Mouse (Mus musculus): ENCODE results near the gene Dhx57. TPM values are rescaled to one million over a fixed set of nuclear protein-coding genes. Genes with fewer than 3 reads are reported as not detected.
"Not testable (repeated sequence)": the region's sequence is repeated elsewhere in the genome, so short reads cannot be mapped to it uniquely, and the experiment has no call there.

The Dhx57 gene
- 10 to 100 TPM; 20.9 to 22.0 TPM for total RNA-seq (2021)
- long read RNA-seq, experiment 1, full-length matches to known transcripts, result 2 of 13 reads
- long read RNA-seq, experiment 1, partial matches to known transcripts, result 8 of 13 reads
- long read RNA-seq, experiment 1, other reads (novel, unspliced or antisense), result 3 of 13 reads
- long read RNA-seq, experiment 2, full-length matches to known transcripts, result 6 of 21 reads
- long read RNA-seq, experiment 2, partial matches to known transcripts, result 9 of 21 reads
- long read RNA-seq, experiment 2, other reads (novel, unspliced or antisense), result 6 of 21 reads

- DNase-seq (ENCODE audit: low spot score in 2 of 2), result peak; percentile 97 to 99
Observed at GRCm38 (mm10) chr17:80290074-80290657, at the start of gene Dhx57, which contains the start of gene Morn2. TSS of gene Dhx57 (minus strand) at chr17:80290476. TSS of gene Morn2 (plus strand) at chr17:80290203.

DNA sequence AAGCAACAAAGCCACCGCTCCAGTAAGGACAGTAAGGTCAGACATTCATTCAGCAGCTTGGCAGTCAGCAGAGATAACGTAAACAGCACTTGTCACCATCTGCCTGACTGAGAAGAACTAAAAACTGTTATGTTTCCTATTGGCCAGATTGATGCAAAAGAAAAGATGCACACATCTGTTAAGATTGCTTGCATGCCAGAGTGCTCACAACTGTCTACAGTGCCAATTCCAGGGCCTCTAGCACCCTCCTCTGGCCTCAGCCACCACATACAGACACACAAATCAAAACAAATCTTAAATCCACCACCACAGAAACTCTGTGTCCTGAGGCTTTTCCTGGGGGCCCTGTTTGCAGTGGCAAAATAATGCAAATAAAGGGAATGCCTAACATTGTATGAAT, 42.1 kb upstream of the Dhx57 start:
- no peak for DNase-seq (ENCODE audit: low spot score in 2 of 2)

DNA sequence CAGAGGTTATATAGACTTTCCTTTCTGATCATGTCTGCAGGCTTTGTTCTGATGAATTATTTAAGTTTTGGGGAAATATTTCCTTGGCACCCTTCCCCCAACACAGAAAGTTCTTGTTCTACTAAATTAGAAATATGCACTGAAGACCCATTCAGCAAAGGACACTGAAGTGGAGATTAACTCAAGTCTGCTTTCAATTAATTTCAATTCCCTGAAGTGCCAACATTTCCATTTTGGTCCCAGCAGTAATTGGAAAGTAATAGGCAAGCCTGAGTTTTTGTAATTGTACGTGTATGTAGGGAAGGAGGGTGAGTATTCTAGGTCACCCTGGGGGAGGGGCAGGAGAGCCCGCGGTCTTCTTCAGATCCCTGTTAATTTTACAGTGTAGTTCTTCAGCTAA, 36.2 kb upstream of the Dhx57 start:
- no peak for DNase-seq (ENCODE audit: low spot score in 2 of 2)

DNA sequence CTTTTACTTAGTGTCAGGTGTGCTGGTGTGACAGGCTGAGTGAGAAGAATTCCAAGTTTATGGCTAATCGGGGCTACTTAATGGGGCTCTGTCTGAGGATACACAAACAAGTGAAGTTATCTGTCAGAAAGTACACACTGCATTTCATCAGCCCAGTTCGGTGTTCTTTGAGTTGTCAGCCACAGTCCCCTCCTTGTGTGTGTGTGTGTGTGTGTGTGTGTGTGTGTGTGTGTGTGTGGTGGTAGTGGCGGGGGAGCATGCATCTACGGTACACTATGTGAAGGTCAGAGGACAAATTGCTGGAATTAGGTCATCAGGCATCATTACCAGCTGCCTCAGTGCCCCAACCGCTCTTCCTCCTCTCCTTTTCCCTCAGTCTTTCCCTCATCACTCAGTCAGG, 35.2 kb upstream of the Dhx57 start:
- no peak for DNase-seq (ENCODE audit: low spot score in 2 of 2)

DNA sequence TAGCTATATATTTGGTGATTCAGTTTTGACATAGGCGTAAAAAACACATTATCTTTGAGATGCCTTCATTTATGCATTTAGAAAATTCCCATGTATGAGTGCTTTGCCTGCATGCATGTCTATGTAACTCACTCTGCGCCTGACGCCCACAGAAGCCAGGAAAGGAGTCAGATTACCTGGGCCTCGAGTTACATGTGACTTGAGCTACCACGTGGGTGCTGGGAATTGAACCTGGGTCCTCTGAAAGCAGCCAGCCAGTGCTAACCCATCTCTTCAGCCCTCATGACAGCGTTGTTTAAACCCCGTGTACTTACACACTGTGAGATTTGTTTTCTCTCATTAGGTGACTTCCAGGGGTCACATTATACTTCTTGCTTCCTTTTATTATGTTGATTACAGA, 34.2 kb upstream of the Dhx57 start:
- no peak for DNase-seq (ENCODE audit: low spot score in 2 of 2)

- DNase-seq (ENCODE audit: low spot score in 2 of 2), result no peak
Observed at GRCm38 (mm10) chr17:80323658-80324057, 33.4 kb upstream of the Dhx57 start.

DNA sequence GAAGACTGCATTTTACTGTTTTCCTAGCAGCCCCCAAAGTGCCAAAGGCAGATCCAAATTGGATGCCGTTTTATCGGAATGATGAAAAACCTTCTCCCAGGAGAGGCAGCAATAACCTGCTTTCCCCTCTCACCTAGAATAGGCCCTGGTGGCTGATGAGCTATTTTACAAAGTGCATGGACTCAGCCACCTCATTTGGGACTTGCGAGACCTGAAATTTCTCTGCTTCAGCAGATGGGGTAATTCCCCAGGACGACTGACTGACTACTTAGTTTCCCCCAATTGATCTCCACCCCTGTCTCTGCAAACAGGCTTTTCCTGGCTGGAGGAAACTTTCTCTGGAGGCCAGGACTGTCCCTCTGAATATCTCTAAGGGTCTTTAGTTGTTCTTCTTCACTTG, 32.7 kb upstream of the Dhx57 start:
- no peak for DNase-seq (ENCODE audit: low spot score in 2 of 2)

GRCm38 (mm10) chr17:80322228-80322627, 32.0 kb upstream of the Dhx57 start:
- no peak for DNase-seq (ENCODE audit: low spot score in 2 of 2)

GRCm38 (mm10) chr17:80312405-80312804, 22.1 kb upstream of the Dhx57 start:
- no peak for DNase-seq (ENCODE audit: low spot score in 2 of 2)

- no peak for DNase-seq (ENCODE audit: low spot score in 2 of 2)
Observed at GRCm38 (mm10) chr17:80311761-80312160, 21.5 kb upstream of the Dhx57 start.

DNA sequence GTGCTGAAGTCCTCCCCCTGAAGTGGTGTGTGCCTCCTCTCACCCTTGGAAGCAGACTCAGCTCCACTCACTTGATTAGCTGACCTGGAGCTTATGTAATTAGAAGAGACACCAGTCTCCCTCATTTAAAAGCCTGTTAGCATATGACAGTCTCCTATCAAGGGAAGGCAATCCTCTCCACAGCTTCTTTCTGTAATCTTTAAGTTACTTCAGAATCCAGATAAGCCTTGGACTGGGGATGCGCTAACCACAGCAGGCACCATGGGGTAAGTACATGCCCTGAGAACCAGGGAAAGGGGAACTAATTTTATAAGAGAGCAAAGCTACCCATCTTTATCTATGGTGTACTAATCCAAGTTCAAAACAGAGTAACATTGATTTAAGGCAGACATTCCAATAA, 17.0 kb upstream of the Dhx57 start, which contains the start of gene Arhgef33:
Arhgef33 (plus strand) TSS at position 157 of the 400 bp plus-strand sequence.
- no peak for DNase-seq (ENCODE audit: low spot score in 2 of 2)

GRCm38 (mm10) chr17:80298844-80299243, 8.6 kb upstream of the Dhx57 start:
- no peak for DNase-seq (ENCODE audit: low spot score in 2 of 2)

DNA sequence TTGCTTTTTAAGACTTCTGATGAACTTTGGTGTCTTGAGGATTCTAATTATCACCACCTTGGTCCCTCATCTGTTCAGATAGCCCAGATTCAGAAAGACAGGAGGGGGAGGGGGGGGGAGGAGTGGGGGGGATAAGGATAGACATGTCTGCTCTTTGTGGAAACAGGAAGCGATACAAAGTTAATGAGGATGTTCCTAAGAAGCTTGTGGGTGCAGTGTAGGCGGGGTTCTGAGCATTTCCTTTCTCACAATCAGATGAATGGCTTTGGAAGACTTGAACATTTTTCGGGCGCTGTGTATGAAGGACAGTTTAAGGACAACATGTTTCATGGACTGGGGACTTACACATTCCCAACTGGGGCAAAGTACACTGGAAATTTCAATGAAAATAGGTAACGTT, 5.0 kb upstream of the Dhx57 start:
- DNase-seq (ENCODE audit: low spot score in 2 of 2), result no peak

DNA sequence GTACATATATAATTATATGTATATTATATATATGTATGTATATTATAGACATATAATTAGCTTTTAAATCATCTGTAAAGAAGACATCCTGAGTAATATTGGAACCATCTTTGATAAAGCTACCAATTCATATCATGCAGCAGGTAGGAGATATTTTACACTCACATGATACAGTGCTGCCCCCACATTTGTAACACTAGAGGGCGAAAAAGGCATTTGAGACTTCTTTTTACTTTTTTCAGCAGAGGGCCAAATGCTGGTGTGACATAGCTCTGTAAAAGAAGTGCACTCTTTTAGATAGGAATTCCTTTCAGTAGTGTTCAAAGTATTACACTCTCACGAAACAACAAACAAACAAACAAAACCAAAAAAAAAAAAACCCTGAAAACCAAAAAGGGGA, 872 bp upstream of the Dhx57 start:
- DNase-seq (ENCODE audit: low spot score in 2 of 2), result no peak

GRCm38 (mm10) chr17:80289280-80290073, 799 bp downstream of the Dhx57 start:
- DNase-seq (ENCODE audit: low spot score in 2 of 2), result no peak

- DNase-seq (ENCODE audit: low spot score in 2 of 2), result no peak
Observed at GRCm38 (mm10) chr17:80288012-80288411, 2.3 kb downstream of the Dhx57 start.

DNA sequence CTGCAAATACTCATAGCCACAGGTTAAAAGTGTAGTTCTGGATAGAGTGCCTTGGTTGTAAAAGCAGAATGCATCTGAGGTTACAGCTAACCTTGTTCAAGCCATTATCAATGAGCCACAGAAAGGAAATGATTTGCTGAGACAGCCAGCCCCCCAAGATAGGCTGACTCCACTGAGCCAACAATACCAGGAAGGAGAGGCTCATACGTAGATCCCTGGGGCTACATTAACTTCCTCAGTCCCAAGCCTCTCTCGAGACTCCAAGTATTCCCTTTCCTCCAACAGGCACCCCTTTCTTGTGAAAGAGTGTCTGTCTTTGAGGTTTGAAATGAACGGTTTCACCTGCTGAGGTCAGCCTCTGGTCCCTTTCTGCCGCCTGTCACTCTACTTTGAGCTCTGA, 5.8 kb downstream of the Dhx57 start:
- DNase-seq (ENCODE audit: low spot score in 2 of 2), result no peak

- no peak for DNase-seq (ENCODE audit: low spot score in 2 of 2)
Observed at GRCm38 (mm10) chr17:80279340-80280070, 10.8 kb downstream of the Dhx57 start.

- no peak for DNase-seq (ENCODE audit: low spot score in 2 of 2)
Observed at GRCm38 (mm10) chr17:80278255-80278654, 12.0 kb downstream of the Dhx57 start.

GRCm38 (mm10) chr17:80270622-80271021, 19.7 kb downstream of the Dhx57 start:
- DNase-seq (ENCODE audit: low spot score in 2 of 2), result not testable (repeated sequence)

DNA sequence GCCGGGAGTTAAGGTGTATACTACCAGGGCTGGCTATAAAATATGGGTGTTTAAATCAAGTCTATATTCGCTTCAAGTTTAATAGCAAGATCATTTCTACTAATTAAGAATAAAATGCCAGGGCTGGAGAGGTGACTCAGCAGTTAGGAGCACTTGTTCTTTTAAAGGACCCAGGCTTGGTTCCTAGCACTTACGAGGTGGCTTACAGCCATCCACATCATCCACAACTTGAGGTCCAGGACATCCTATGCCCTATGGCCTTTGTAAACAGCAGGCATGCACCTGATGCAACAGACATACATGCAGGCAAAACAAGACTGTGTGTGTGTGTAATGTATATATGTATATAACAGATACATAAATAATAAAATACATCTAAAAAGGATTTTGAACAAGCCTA, 22.1 kb downstream of the Dhx57 start:
- no peak for DNase-seq (ENCODE audit: low spot score in 2 of 2)
